Mouse (Mus musculus): ENCODE results near the gene Rgs7. TPM values are rescaled to one million over a fixed set of nuclear protein-coding genes. Genes with fewer than 3 reads are reported as not detected.

The Rgs7 gene
- polyA plus RNA-seq, 1 experiment from 2014 or later, result 0.65 TPM

GRCm38 (mm10) chr1:175473060-175473459, 19.2 kb downstream of the Rgs7 start:
- no peaks in the 10 kb centered on the region for H3K27me3 ChIP-seq
- 78% methylated on average over 5 of the region's 5 CpGs for WGBS
- H3K4me2 ChIP-seq, result no peak overlapping the region
- no peak for ATAC-seq (ENCODE audit: insufficient number of reproducible peaks, low FRiP score, low TSS enrichment, low read depth)
- H3K27ac ChIP-seq, result no peak overlapping the region
- H3K4me3 ChIP-seq, result no peak overlapping the region
- no peaks in the 10 kb centered on the region for H3K9me3 ChIP-seq
- H3K4me1 ChIP-seq, result no peaks in the 10 kb centered on the region
- H3K9ac ChIP-seq, result no peak overlapping the region
- no peaks in the 10 kb centered on the region for H3K36me3 ChIP-seq

GRCm38 (mm10) chr1:175469087-175469788, 23.1 kb downstream of the Rgs7 start:
- Histone ChIP-seq H3K4me2 (no peak overlapping the region), H3K36me3 (no peaks in the 10 kb centered on the region), H3K27me3 (no peaks in the 10 kb centered on the region), H3K9me3 (no peaks in the 10 kb centered on the region), H3K27ac (no peak overlapping the region), H3K9ac (no peak overlapping the region), H3K4me3 (no peak overlapping the region), H3K4me1 (no peaks in the 10 kb centered on the region)
- ATAC-seq (ENCODE audit: insufficient number of reproducible peaks, low FRiP score, low TSS enrichment, low read depth), result no peak
- 66% methylated on average over 8 of the region's 8 CpGs for WGBS

GRCm38 (mm10) chr1:175464566-175464965, 27.7 kb downstream of the Rgs7 start:
- Histone ChIP-seq H3K4me1 (no peaks in the 10 kb centered on the region), H3K27me3 (no peaks in the 10 kb centered on the region), H3K9me3 (no peaks in the 10 kb centered on the region), H3K9ac (no peak overlapping the region), H3K4me2 (no peak overlapping the region), H3K36me3 (no peaks in the 10 kb centered on the region), H3K27ac (no peak overlapping the region), H3K4me3 (no peak overlapping the region)
- ATAC-seq (ENCODE audit: insufficient number of reproducible peaks, low FRiP score, low TSS enrichment, low read depth), result no peak
- 74% methylated on average over 2 of the region's 2 CpGs for WGBS

DNA sequence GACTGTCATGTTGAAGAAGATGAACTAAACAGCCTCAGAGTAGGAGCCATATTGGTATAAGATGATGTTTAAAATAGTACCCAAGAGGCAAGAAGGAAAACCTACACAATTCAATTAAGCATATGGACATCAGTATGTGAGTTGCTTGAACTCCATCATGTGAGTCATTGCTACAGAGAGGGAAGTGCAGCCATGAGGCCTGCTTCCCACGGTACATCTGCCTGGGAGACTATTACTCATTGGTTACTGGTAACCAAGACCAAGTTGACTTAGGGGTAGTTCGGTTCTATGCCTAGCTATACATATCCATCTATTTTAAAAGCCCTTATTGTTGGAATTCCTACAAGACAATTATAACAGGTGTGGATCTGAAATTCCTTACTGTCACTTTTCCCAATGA, 29.9 kb downstream of the Rgs7 start:
- Histone ChIP-seq H3K36me3 (no peaks in the 10 kb centered on the region), H3K9ac (no peak overlapping the region), H3K27me3 (no peaks in the 10 kb centered on the region), H3K4me3 (no peak overlapping the region), H3K4me1 (no peaks in the 10 kb centered on the region), H3K27ac (no peak overlapping the region), H3K9me3 (no peaks in the 10 kb centered on the region), H3K4me2 (no peak overlapping the region)
- ATAC-seq (ENCODE audit: insufficient number of reproducible peaks, low FRiP score, low TSS enrichment, low read depth), result no peak
- WGBS, result 91% methylated on average over 2 of the region's 2 CpGs

GRCm38 (mm10) chr1:175454041-175454636, 38.2 kb downstream of the Rgs7 start:
- Histone ChIP-seq H3K4me3 (no peak overlapping the region), H3K4me1 (no peaks in the 10 kb centered on the region), H3K4me2 (no peak overlapping the region), H3K27ac (no peak overlapping the region), H3K27me3 (no peaks in the 10 kb centered on the region), H3K9ac (no peak overlapping the region), H3K36me3 (no peaks in the 10 kb centered on the region), H3K9me3 (no peaks in the 10 kb centered on the region)
- WGBS, result 82% methylated on average over 6 of the region's 6 CpGs
- no peak for ATAC-seq (ENCODE audit: insufficient number of reproducible peaks, low FRiP score, low TSS enrichment, low read depth)

GRCm38 (mm10) chr1:175448017-175448416, 44.3 kb downstream of the Rgs7 start:
- WGBS, result 69% methylated on average over 5 of the region's 5 CpGs
- H3K4me1 ChIP-seq, result no peaks in the 10 kb centered on the region
- no peak for ATAC-seq (ENCODE audit: insufficient number of reproducible peaks, low FRiP score, low TSS enrichment, low read depth)
- no peaks in the 10 kb centered on the region for H3K36me3 ChIP-seq
- H3K4me2 ChIP-seq, result no peak overlapping the region
- H3K9me3 ChIP-seq, result no peaks in the 10 kb centered on the region
- no peak overlapping the region for H3K4me3 ChIP-seq
- no peak overlapping the region for H3K9ac ChIP-seq
- no peak overlapping the region for H3K27ac ChIP-seq
- no peaks in the 10 kb centered on the region for H3K27me3 ChIP-seq

DNA sequence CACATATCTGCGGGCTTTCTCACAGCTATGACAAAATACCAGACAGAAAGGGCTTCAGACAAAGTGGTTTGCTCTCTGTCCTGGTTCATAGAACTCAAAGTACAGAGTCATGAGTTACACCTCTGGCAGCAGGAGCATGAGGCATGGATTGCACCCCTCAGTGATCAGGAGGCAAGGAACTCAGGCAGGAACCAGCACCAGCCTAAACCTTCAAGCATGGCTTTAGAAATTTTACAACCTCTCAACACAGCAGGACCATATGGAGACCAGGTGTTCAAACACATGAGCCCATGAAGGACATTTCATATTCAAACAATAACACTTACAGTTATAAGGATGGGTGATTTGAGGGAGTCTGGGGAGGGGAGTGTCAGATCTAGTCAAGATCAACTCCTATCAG, 49.4 kb downstream of the Rgs7 start:
- H3K27me3 ChIP-seq, result no peaks in the 10 kb centered on the region
- no peak overlapping the region for H3K9ac ChIP-seq
- no peak overlapping the region for H3K27ac ChIP-seq
- 79% methylated on average over 1 of the region's 1 CpGs for WGBS
- H3K4me1 ChIP-seq, result no peaks in the 10 kb centered on the region
- no peak for ATAC-seq (ENCODE audit: insufficient number of reproducible peaks, low FRiP score, low TSS enrichment, low read depth)
- no peak overlapping the region for H3K4me2 ChIP-seq
- H3K4me3 ChIP-seq, result no peak overlapping the region
- H3K9me3 ChIP-seq, result no peaks in the 10 kb centered on the region
- no peaks in the 10 kb centered on the region for H3K36me3 ChIP-seq

DNA sequence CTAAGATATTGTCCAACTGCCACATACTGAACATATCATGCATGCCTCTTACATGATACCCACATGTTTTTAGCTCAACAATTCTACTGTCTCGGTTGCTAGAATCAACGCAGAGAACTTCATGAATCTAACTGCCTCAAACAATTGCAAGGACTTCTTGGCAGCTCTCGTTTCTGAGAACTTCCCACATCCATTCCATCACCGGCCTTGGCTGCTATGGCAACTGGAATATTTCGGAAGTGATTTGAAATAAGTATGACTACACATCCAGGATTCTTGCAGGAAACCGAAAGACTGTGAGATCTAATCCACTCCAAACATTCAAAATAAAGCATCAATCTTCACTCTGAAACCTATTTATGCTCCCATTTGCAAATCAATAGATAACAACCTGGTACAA, 50.3 kb downstream of the Rgs7 start:
- H3K4me1 ChIP-seq, result no peaks in the 10 kb centered on the region
- no peaks in the 10 kb centered on the region for H3K27me3 ChIP-seq
- H3K36me3 ChIP-seq, result no peaks in the 10 kb centered on the region
- 77% methylated on average over 6 of the region's 6 CpGs for WGBS
- H3K4me3 ChIP-seq, result no peak overlapping the region
- no peaks in the 10 kb centered on the region for H3K9me3 ChIP-seq
- no peak overlapping the region for H3K4me2 ChIP-seq
- no peak overlapping the region for H3K9ac ChIP-seq
- H3K27ac ChIP-seq, result no peak overlapping the region
- no peak for ATAC-seq (ENCODE audit: insufficient number of reproducible peaks, low FRiP score, low TSS enrichment, low read depth)

- ATAC-seq (ENCODE audit: insufficient number of reproducible peaks, low FRiP score, low TSS enrichment, low read depth), result no peak
- Histone ChIP-seq H3K4me1 (no peaks in the 10 kb centered on the region), H3K4me3 (no peak overlapping the region), H3K9me3 (no peaks in the 10 kb centered on the region), H3K9ac (no peak overlapping the region), H3K36me3 (no peaks in the 10 kb centered on the region), H3K4me2 (no peak overlapping the region), H3K27ac (no peak overlapping the region), H3K27me3 (no peaks in the 10 kb centered on the region)
- WGBS, result 78% methylated on average over 14 of the region's 14 CpGs
These were observed 58.6 kb downstream of the Rgs7 start for GRCm38 (mm10) chr1:175433622-175434204.

- Histone ChIP-seq H3K4me1 (no peaks in the 10 kb centered on the region), H3K27me3 (no peaks in the 10 kb centered on the region), H3K4me3 (no peak overlapping the region), H3K36me3 (no peaks in the 10 kb centered on the region), H3K9ac (no peak overlapping the region), H3K27ac (no peak overlapping the region), H3K4me2 (no peak overlapping the region), H3K9me3 (no peaks in the 10 kb centered on the region)
- no peak for ATAC-seq (ENCODE audit: insufficient number of reproducible peaks, low FRiP score, low TSS enrichment, low read depth)
- 82% methylated on average over 6 of the region's 6 CpGs for whole genome bisulfite sequencing
These were observed 59.2 kb downstream of the Rgs7 start for GRCm38 (mm10) chr1:175433128-175433527.

- Histone ChIP-seq H3K4me3 (no peak overlapping the region), H3K27me3 (no peaks in the 10 kb centered on the region), H3K36me3 (no peaks in the 10 kb centered on the region), H3K9ac (no peak overlapping the region), H3K4me2 (no peak overlapping the region), H3K27ac (no peak overlapping the region), H3K4me1 (no peaks in the 10 kb centered on the region), H3K9me3 (no peaks in the 10 kb centered on the region)
- 44% methylated on average over 4 of the region's 4 CpGs for WGBS
- ATAC-seq (ENCODE audit: insufficient number of reproducible peaks, low FRiP score, low TSS enrichment, low read depth), result no peak
These were observed 60.8 kb downstream of the Rgs7 start for GRCm38 (mm10) chr1:175431356-175432053.

DNA sequence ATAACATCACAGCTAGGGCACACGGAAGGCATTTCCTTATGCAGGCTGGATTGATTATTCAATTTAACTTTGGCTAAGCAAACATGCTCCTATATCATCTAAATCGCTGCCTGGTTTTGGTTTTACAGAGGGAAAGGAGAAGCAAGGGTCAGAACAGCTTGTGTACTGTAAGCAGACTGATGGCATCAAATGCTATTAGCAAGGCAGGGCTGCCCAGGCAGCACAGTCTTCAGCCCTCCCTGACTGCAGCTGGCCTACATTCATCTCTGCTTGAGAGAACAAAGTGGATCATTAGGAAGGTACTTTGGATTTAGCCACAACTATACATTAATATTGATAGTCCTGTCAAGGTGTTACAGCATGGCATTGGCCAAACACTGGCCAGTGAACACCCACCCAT, 65.2 kb downstream of the Rgs7 start:
- H3K27ac ChIP-seq, result no peak overlapping the region
- no peaks in the 10 kb centered on the region for H3K36me3 ChIP-seq
- ATAC-seq (ENCODE audit: insufficient number of reproducible peaks, low FRiP score, low TSS enrichment, low read depth), result no peak
- H3K4me2 ChIP-seq, result no peak overlapping the region
- H3K9ac ChIP-seq, result no peak overlapping the region
- no peaks in the 10 kb centered on the region for H3K27me3 ChIP-seq
- H3K4me1 ChIP-seq, result no peaks in the 10 kb centered on the region
- WGBS, result 77% methylated on average over 2 of the region's 2 CpGs
- H3K4me3 ChIP-seq, result no peak overlapping the region
- no peaks in the 10 kb centered on the region for H3K9me3 ChIP-seq
